Mouse (Mus musculus) liver, embryonic 14.5 days (tissue): ENCODE results near the gene Syne2.

Source experiments
- CTCF ChIP-seq: IDR thresholded peaks from 2 replicates; pipeline ENCODE4 v1.5.1; 2016; ENCODE audit warnings: antibody characterized with exemption, low read depth, control low read depth
- EP300 ChIP-seq: IDR thresholded peaks from 2 replicates; pipeline ENCODE4 v1.6.1; 2016; ENCODE audit warnings: antibody characterized with exemption, low read depth

- no peak for TF ChIP-seq CTCF
- no peak for TF ChIP-seq EP300
Observed at GRCm38 (mm10) chr12:75850205-75850604, 32.3 kb downstream of the Syne2 start.
